Mouse (Mus musculus): ENCODE results near the gene Sec16a.
"Not testable (repeated sequence)": the region's sequence is repeated elsewhere in the genome, so short reads cannot be mapped to it uniquely, and the experiment has no call there.

Sec16a gene

GRCm38 (mm10) chr2:26391617-26392016 lies 53.4 kb downstream of the Sec16a start:
- intact Hi-C loops (cut with DNase I) = no loop called here

GRCm38 (mm10) chr2:26390954-26391353 lies 54.1 kb downstream of the Sec16a start:
- intact Hi-C loops (cut with DNase I) = no loop called here

GRCm38 (mm10) chr2:26389154-26389690 lies 55.8 kb downstream of the Sec16a start, which contains the start of the genes Entr1 and Pmpca:
Entr1 (minus strand) TSS chr2:26389316.
Pmpca (plus strand) TSS chr2:26389339.
- intact Hi-C loops (cut with DNase I) = loop anchor here (5.0 kb wide), 1 partner anchor 37 kb away; the partner anchor contains the start of gene Dnlz

- intact Hi-C loops (cut with DNase I) = loop anchor here (5.0 kb wide), 1 partner anchor 36 kb away; the partner anchor contains the start of gene Dnlz
These were observed 56.3 kb downstream of the Sec16a start for GRCm38 (mm10) chr2:26388682-26389153.

- intact Hi-C loops (cut with DNase I) = loop anchor here (5.0 kb wide), 1 partner anchor 35 kb away; the partner anchor contains the start of gene Dnlz
These were observed 57.3 kb downstream of the Sec16a start for GRCm38 (mm10) chr2:26387713-26388112.

GRCm38 (mm10) chr2:26380871-26381270 lies 64.1 kb downstream of the Sec16a start:
- intact Hi-C loops (cut with DNase I) = not testable (repeated sequence)

GRCm38 (mm10) chr2:26380131-26380771 lies 64.8 kb downstream of the Sec16a start, which contains the start of gene Snapc4:
Snapc4 (minus strand) TSS chr2:26380653.
- intact Hi-C loops (cut with DNase I) = no loop called here

- intact Hi-C loops (cut with DNase I) = no loop called here
These were observed 72.6 kb downstream of the Sec16a start for GRCm38 (mm10) chr2:26372396-26372795.

GRCm38 (mm10) chr2:26368572-26368971 lies 76.4 kb downstream of the Sec16a start:
- intact Hi-C loops (cut with DNase I) = no loop called here

- intact Hi-C loops (cut with DNase I) = no loop called here
These were observed 77.1 kb downstream of the Sec16a start for GRCm38 (mm10) chr2:26367911-26368310.

- intact Hi-C loops (cut with DNase I) = no loop called here
These were observed 80.1 kb downstream of the Sec16a start for GRCm38 (mm10) chr2:26364738-26365465.

- intact Hi-C loops (cut with DNase I) = no loop called here
These were observed 81.5 kb downstream of the Sec16a start for GRCm38 (mm10) chr2:26363481-26363880.

- intact Hi-C loops (cut with DNase I) = no loop called here
These were observed 82.0 kb downstream of the Sec16a start for GRCm38 (mm10) chr2:26362991-26363390.

GRCm38 (mm10) chr2:26360772-26361171 lies 84.2 kb downstream of the Sec16a start, which contains the start of gene Card9:
Card9 (minus strand) TSS chr2:26360918.
- intact Hi-C loops (cut with DNase I) = no loop called here

- intact Hi-C loops (cut with DNase I) = loop anchor here (5.0 kb wide), 1 partner anchor 37 kb away; no protein-coding TSS in a partner anchor
These were observed 85.0 kb downstream of the Sec16a start for GRCm38 (mm10) chr2:26359983-26360382.

Small RNA genes lying within 50 kb of the gene (microRNA-seq; reads per million reads assigned to microRNA genes)
- gene Mir6996 = 0.34 to 0.37 reads per million in 2 experiments
